Mouse (Mus musculus): Measurements from ENCODE around the gene Cdc34. TPM values are rescaled to one million over a fixed set of nuclear protein-coding genes. Genes with fewer than 3 reads are reported as not detected.
"Not testable (repeated sequence)": the region's sequence is repeated elsewhere in the genome, so short reads cannot be mapped to it uniquely, and the experiment has no call there.

Gene Cdc34
- polyA plus RNA-seq, 1 experiment = 121 TPM

DNA sequence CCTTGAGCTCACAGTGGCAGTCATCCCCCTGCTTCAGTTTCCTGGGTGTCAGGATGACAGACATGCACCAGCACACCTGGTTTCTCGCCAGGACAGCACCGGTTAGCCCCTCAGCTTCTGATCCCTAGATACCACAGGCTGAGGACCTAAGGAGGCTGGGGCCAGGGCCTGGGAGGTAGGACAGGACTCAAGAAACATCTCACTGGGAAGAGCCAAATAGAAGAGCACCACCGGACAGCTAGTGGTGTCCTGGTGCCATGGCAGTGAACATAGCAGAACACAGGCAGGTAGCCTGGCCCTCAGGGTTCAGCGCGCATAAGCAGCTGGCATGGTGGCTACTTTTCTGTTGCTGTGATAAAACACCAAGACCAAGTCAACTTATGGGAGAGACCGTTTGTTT lies 16.5 kb downstream of the Cdc34 start:
- TF ChIP-seq POLR2A (IDR thresholded peaks at IDR 0.05; ENCODE audit: borderline replicate concordance, extremely low read depth, insufficient read depth, insufficient read length, poor library complexity, severe bottlenecking) = no peak
- TF ChIP-seq CTCF (IDR thresholded peaks at IDR 0.05; ENCODE audit: borderline replicate concordance, extremely low read depth, insufficient read depth, insufficient read length) = no peak
- no peak for DNase-seq (ENCODE audit: low read depth)

DNA sequence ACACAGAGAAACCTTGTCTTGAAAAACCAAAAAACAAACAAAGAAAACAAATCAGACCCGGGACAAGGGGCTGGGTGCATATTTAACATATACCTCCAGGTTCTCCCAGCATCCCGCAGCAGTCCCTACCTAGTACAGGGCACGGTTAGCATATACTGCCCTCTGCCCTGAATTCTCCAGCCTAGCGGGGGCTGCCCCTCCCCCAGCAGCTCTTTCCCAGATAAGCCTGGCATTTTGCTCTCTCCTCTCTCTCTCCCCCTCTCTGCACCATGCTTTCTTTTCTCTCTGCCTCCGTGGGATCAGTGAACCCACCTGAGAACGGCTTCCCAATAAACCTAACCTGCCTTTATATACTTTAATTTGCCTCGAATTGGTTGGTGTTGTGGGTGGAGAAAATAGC lies 18.7 kb downstream of the Cdc34 start:
- DNase-seq (ENCODE audit: low read depth) = no peak
- TF ChIP-seq POLR2A (IDR thresholded peaks at IDR 0.05; ENCODE audit: borderline replicate concordance, extremely low read depth, insufficient read depth, insufficient read length, poor library complexity, severe bottlenecking) (no peak), CTCF (IDR thresholded peaks at IDR 0.05; ENCODE audit: borderline replicate concordance, extremely low read depth, insufficient read depth, insufficient read length) (no peak)

DNA sequence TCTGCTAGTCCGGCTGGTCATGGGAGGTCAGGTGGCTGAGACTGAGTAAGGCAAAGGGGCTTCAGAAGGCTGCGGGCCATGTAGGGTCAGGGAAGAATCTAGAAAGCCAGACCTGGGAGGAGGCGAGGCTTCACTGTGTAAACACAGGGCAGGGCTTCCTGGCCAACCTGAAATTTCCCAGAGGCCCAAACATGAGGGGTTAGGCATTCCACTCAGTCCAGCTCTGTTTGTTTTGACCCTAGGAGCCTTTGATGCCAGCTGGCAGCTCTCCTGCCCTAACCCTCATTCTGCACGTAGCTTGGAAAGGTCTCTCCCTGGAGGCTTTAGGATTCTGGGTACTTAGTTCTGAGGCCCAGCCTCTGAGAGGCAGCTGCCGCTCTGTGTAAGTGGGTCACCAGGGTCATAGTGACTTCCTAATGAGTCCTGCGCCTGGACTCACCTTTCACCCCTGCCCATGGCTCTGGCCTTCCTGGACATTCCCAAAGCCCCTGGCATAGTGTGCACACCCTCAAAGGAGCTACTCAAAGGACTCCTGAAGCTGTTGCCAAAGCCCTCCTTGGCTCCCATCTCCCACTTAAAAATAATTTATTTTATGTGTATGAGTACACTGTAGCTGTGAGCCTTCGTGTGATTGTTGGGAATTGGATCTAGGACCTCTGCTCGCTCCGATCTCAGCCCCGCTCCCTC lies 19.6 kb downstream of the Cdc34 start:
- TF ChIP-seq POLR2A (IDR thresholded peaks at IDR 0.05; ENCODE audit: borderline replicate concordance, extremely low read depth, insufficient read depth, insufficient read length, poor library complexity, severe bottlenecking) (no peak), CTCF (IDR thresholded peaks at IDR 0.05; ENCODE audit: borderline replicate concordance, extremely low read depth, insufficient read depth, insufficient read length) (no peak)
- no peak for DNase-seq (ENCODE audit: low read depth)

GRCm38 (mm10) chr10:79702970-79703369 lies 21.0 kb downstream of the Cdc34 start:
- not testable (repeated sequence) for DNase-seq (ENCODE audit: low read depth)

- no peak for DNase-seq (ENCODE audit: low read depth)
- TF ChIP-seq CTCF (IDR thresholded peaks at IDR 0.05; ENCODE audit: borderline replicate concordance, extremely low read depth, insufficient read depth, insufficient read length) (no peak), POLR2A (IDR thresholded peaks at IDR 0.05; ENCODE audit: borderline replicate concordance, extremely low read depth, insufficient read depth, insufficient read length, poor library complexity, severe bottlenecking) (no peak)
Measured at GRCm38 (mm10) chr10:79703541-79703940, 21.5 kb downstream of the Cdc34 start.

GRCm38 (mm10) chr10:79704065-79704969 lies 22.3 kb downstream of the Cdc34 start, which contains the start of gene Bsg:
TSS of gene Bsg (plus strand) at chr10:79704491.
- DNase-seq (ENCODE audit: low read depth) = peak; percentile 100
- peak; percentile 95 for TF ChIP-seq POLR2A (IDR thresholded peaks at IDR 0.05; ENCODE audit: borderline replicate concordance, extremely low read depth, insufficient read depth, insufficient read length, poor library complexity, severe bottlenecking)
- TF ChIP-seq CTCF (IDR thresholded peaks at IDR 0.05; ENCODE audit: borderline replicate concordance, extremely low read depth, insufficient read depth, insufficient read length) = peak; percentile 63; the same call in 1 of the 2 replicates

- TF ChIP-seq POLR2A (IDR thresholded peaks at IDR 0.05; ENCODE audit: borderline replicate concordance, extremely low read depth, insufficient read depth, insufficient read length, poor library complexity, severe bottlenecking) (no peak), CTCF (IDR thresholded peaks at IDR 0.05; ENCODE audit: borderline replicate concordance, extremely low read depth, insufficient read depth, insufficient read length) (no peak)
- no peak for DNase-seq (ENCODE audit: low read depth)
Measured at GRCm38 (mm10) chr10:79704970-79705360, 23.0 kb downstream of the Cdc34 start.

- DNase-seq (ENCODE audit: low read depth) = no peak
- TF ChIP-seq CTCF (IDR thresholded peaks at IDR 0.05; ENCODE audit: borderline replicate concordance, extremely low read depth, insufficient read depth, insufficient read length) (no peak), POLR2A (IDR thresholded peaks at IDR 0.05; ENCODE audit: borderline replicate concordance, extremely low read depth, insufficient read depth, insufficient read length, poor library complexity, severe bottlenecking) (no peak)
Measured at GRCm38 (mm10) chr10:79705951-79706350, 24.0 kb downstream of the Cdc34 start.

- TF ChIP-seq CTCF (IDR thresholded peaks at IDR 0.05; ENCODE audit: borderline replicate concordance, extremely low read depth, insufficient read depth, insufficient read length) = no peak
- no peak for TF ChIP-seq POLR2A (IDR thresholded peaks at IDR 0.05; ENCODE audit: borderline replicate concordance, extremely low read depth, insufficient read depth, insufficient read length, poor library complexity, severe bottlenecking)
- no peak for DNase-seq (ENCODE audit: low read depth)
Measured at GRCm38 (mm10) chr10:79706406-79707094, 24.6 kb downstream of the Cdc34 start.

GRCm38 (mm10) chr10:79707162-79707561 lies 25.2 kb downstream of the Cdc34 start:
- no peak for DNase-seq (ENCODE audit: low read depth)
- TF ChIP-seq CTCF (IDR thresholded peaks at IDR 0.05; ENCODE audit: borderline replicate concordance, extremely low read depth, insufficient read depth, insufficient read length) (no peak), POLR2A (IDR thresholded peaks at IDR 0.05; ENCODE audit: borderline replicate concordance, extremely low read depth, insufficient read depth, insufficient read length, poor library complexity, severe bottlenecking) (no peak)

GRCm38 (mm10) chr10:79707759-79708158 lies 25.8 kb downstream of the Cdc34 start:
- TF ChIP-seq POLR2A (IDR thresholded peaks at IDR 0.05; ENCODE audit: borderline replicate concordance, extremely low read depth, insufficient read depth, insufficient read length, poor library complexity, severe bottlenecking) (no peak), CTCF (IDR thresholded peaks at IDR 0.05; ENCODE audit: borderline replicate concordance, extremely low read depth, insufficient read depth, insufficient read length) (no peak)
- no peak for DNase-seq (ENCODE audit: low read depth)

Measured in brain, embryonic 14.5 days (tissue).